Mouse (Mus musculus): ENCODE data around the gene Gyg. TPM values are rescaled to one million over a fixed set of nuclear protein-coding genes. Genes with fewer than 3 reads are reported as not detected.

Gene Gyg
- polyA plus RNA-seq (2015; fragmentation: Nextera tagmentation; extraction: Ambion mirVana), result 457 and 496 TPM in 2 replicates

DNA sequence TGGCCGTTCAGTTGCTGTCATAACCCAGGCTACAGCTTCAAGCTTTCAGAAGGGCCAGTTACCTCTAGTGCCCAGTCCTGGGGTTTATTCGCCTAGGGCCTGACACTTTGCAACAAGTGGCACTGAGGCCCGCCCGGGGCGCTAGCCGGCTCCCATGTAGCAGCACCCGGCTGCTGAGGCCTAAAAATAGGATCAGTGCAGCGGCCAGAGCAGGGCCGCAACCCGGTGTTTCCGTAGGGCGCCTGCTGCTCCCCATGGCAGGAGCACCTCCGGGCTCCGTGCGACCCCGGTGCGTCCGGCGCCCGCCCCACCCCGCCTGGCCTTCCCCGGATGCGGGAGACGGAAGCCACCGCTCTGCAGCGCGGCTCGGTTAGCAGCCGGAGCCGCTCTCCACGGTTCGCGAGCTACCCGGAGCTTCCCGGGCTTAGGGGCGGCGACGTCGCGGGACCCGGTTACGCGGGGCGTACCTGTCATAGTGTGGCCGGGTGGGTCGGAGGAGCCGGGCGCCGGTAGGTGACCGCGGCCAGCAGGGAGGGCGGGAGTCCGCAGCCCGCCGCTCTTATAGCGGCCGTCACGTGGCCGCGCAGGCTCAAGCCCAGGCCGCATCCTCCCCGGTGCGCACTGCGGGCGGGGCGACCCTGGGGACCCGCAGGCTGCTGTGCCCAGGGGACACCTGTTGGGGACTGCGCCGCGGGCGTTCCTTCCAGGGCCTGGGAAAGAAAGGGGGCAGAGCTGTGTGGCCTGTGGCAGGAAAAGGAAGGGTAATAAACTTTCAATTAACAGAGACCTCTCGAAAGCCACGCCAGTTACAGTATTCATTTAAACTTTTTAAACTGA is at the start of gene Gyg:
Gene Gyg (minus strand): TSS at position 787 of the 837 bp plus-strand sequence.
- Histone ChIP-seq H3K4me1 (ENCODE audit: control insufficient read depth, insufficient read depth, low read length) (peaks cover 10% of the 10 kb centered on the region; the same call in 1 of the 2 replicates), H3K27ac (ENCODE audit: low read length) (peak within 1 kb of the TSS; percentile 95), H3K9me3 (replicated peaks; ENCODE audit: control insufficient read depth, low read length) (peaks cover 6% of the 10 kb centered on the region), H3K27me3 (ENCODE audit: control insufficient read depth, insufficient read depth, low read length) (no peaks in the 10 kb centered on the region), H3K9ac (ENCODE audit: low read length) (peak within 1 kb of the TSS; percentile 96), H3K4me2 (ENCODE audit: low read depth, low read length) (peak within 1 kb of the TSS; percentile 80), H3K36me3 (ENCODE audit: control insufficient read depth, insufficient read depth) (peaks cover 4% of the 10 kb centered on the region; the same call in 1 of the 2 replicates), H3K4me3 (ENCODE audit: low read length) (peak within 1 kb of the TSS; percentile 84)
- ATAC-seq (replicated peaks; ENCODE audit: extremely low read depth, insufficient read depth, low FRiP score), result peak; percentile 95
- whole genome bisulfite sequencing, result under 1% methylated on average over 73 of the region's 73 CpGs

DNA sequence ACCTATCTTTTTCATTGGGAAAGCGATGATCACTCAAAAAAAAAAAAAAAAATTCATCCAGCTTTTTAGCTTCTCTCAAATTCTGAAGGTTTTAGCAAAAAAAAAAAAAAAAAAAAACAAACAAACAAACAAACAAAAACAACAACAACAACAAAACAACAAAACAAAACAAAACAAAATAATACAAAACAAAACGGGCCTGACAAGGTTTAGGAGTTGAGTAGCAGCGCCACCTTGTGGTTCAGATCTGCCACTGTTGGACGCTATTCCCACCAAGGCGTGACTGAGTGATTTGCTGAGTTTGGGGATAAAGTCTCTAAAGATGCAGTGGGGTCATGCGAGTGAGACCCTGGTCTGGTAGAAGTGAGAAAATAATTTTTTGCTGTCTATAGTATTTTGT is 43.8 kb upstream of the Gyg start:
- peaks cover 7% of the 10 kb centered on the region for H3K4me1 ChIP-seq (ENCODE audit: control insufficient read depth, insufficient read depth, low read length)
- H3K27me3 ChIP-seq (ENCODE audit: control insufficient read depth, insufficient read depth, low read length), result no peaks in the 10 kb centered on the region
- no peaks in the 10 kb centered on the region for H3K9me3 ChIP-seq (replicated peaks; ENCODE audit: control insufficient read depth, low read length)
- no peak overlapping the region for H3K4me2 ChIP-seq (ENCODE audit: low read depth, low read length)
- ATAC-seq (replicated peaks; ENCODE audit: extremely low read depth, insufficient read depth, low FRiP score), result no peak; the same call in 1 of the 2 replicates
- no peak overlapping the region for H3K27ac ChIP-seq (ENCODE audit: low read length)
- no peaks in the 10 kb centered on the region for H3K36me3 ChIP-seq (ENCODE audit: control insufficient read depth, insufficient read depth)
- H3K9ac ChIP-seq (ENCODE audit: low read length), result no peak overlapping the region
- WGBS, result 30% methylated on average over 6 of the region's 6 CpGs
- H3K4me3 ChIP-seq (ENCODE audit: low read length), result no peak overlapping the region

DNA sequence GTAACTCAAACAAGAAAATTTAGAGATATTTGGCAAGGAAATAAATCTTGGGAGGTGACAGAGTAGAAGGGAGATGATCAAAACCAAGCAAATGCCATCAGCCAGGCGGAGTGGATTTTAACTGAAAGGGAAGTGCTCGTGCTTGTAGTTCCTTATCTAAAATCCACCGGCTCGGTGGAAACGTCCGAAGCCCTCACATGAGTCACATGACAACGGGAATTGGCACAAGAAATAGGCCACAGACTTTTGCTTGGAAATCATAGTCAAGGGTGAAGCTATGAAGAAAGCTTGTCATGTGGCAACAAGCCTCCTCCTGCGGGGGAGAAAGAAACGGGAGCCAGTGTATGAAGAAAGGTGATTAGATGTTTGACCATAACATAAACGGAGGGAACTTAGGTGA is 42.8 kb upstream of the Gyg start:
- Histone ChIP-seq H3K27ac (ENCODE audit: low read length) (0 out of 2 replicates have a peak overlapping the region, but pooled peaks have one; percentile 23), H3K36me3 (ENCODE audit: control insufficient read depth, insufficient read depth) (no peaks in the 10 kb centered on the region), H3K4me2 (ENCODE audit: low read depth, low read length) (peak overlapping the region; percentile 42; the same call in 1 of the 2 replicates), H3K9ac (ENCODE audit: low read length) (peak overlapping the region; percentile 9; the same call in 1 of the 2 replicates), H3K4me1 (ENCODE audit: control insufficient read depth, insufficient read depth, low read length) (peaks cover 7% of the 10 kb centered on the region), H3K27me3 (ENCODE audit: control insufficient read depth, insufficient read depth, low read length) (no peaks in the 10 kb centered on the region), H3K9me3 (replicated peaks; ENCODE audit: control insufficient read depth, low read length) (no peaks in the 10 kb centered on the region), H3K4me3 (ENCODE audit: low read length) (no peak overlapping the region)
- ATAC-seq (replicated peaks; ENCODE audit: extremely low read depth, insufficient read depth, low FRiP score), result no peak
- WGBS, result 35% methylated on average over 10 of the region's 10 CpGs

DNA sequence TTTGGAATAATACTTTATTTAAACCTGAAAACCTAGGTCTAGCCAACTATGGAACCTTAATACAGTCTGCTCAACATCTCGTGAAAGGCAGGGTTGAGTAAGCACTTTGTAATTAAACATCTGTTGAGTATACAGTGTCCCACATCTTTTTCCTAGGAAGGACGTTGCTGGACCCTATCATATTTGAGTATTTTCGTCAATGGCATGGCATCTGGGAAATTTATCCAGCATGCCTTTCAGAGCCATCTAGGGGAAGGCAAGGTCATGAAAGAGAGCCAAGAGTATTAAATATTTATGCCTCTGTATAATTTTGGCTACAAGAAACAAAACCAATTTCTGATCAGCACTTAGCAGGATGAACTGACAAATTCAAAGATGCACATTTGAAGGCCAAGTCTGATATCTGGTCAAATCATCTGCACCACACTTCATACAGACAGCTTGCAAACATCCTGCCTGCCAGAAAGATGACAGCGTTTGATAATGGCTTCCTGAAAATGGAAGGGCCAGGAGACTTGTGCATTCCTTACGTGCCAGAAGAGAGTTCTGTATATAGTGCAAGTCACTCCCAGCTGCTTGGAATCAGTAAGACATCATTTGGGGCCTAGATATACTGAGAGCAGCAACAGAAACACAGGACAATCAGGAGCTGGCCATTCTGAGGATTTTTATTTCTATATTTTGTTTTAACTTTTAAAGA is 34.0 kb upstream of the Gyg start:
- H3K27me3 ChIP-seq (ENCODE audit: control insufficient read depth, insufficient read depth, low read length), result no peaks in the 10 kb centered on the region
- H3K27ac ChIP-seq (ENCODE audit: low read length), result peak overlapping the region; percentile 0
- peak; percentile 69; the same call in 1 of the 2 replicates for ATAC-seq (replicated peaks; ENCODE audit: extremely low read depth, insufficient read depth, low FRiP score)
- no peak overlapping the region for H3K9ac ChIP-seq (ENCODE audit: low read length)
- peaks cover 5% of the 10 kb centered on the region for H3K4me1 ChIP-seq (ENCODE audit: control insufficient read depth, insufficient read depth, low read length)
- no peaks in the 10 kb centered on the region for H3K36me3 ChIP-seq (ENCODE audit: control insufficient read depth, insufficient read depth)
- H3K4me3 ChIP-seq (ENCODE audit: low read length), result no peak overlapping the region
- WGBS, result 16% methylated on average over 5 of the region's 5 CpGs
- H3K9me3 ChIP-seq (replicated peaks; ENCODE audit: control insufficient read depth, low read length), result no peaks in the 10 kb centered on the region
- no peak overlapping the region for H3K4me2 ChIP-seq (ENCODE audit: low read depth, low read length)

DNA sequence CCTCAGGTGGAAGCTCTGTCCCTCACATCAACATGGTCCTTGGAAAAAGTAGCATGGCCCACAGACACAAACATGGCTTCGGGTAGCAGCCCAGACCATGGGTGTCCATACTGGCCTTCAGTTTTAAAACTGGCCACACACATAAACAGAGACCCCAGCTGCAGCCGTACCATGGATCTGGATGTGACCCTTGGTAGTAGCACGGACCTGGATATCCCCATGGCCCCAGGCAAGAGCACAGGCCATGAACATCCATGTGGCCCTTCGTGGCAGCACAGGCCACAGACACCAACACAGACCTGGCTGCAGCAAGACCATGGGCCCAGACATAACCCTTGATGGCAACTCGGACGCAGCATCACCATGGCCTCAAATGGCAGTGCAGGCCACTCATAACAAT is 17.3 kb upstream of the Gyg start:
- H3K9ac ChIP-seq (ENCODE audit: low read length), result no peak overlapping the region
- H3K27ac ChIP-seq (ENCODE audit: low read length), result no peak overlapping the region
- no peaks in the 10 kb centered on the region for H3K36me3 ChIP-seq (ENCODE audit: control insufficient read depth, insufficient read depth)
- no peaks in the 10 kb centered on the region for H3K4me1 ChIP-seq (ENCODE audit: control insufficient read depth, insufficient read depth, low read length)
- ATAC-seq (replicated peaks; ENCODE audit: extremely low read depth, insufficient read depth, low FRiP score), result no peak
- no peaks in the 10 kb centered on the region for H3K9me3 ChIP-seq (replicated peaks; ENCODE audit: control insufficient read depth, low read length)
- H3K4me2 ChIP-seq (ENCODE audit: low read depth, low read length), result no peak overlapping the region
- no peaks in the 10 kb centered on the region for H3K27me3 ChIP-seq (ENCODE audit: control insufficient read depth, insufficient read depth, low read length)
- no peak overlapping the region for H3K4me3 ChIP-seq (ENCODE audit: low read length)
- WGBS, result 91% methylated on average over 6 of the region's 6 CpGs

DNA sequence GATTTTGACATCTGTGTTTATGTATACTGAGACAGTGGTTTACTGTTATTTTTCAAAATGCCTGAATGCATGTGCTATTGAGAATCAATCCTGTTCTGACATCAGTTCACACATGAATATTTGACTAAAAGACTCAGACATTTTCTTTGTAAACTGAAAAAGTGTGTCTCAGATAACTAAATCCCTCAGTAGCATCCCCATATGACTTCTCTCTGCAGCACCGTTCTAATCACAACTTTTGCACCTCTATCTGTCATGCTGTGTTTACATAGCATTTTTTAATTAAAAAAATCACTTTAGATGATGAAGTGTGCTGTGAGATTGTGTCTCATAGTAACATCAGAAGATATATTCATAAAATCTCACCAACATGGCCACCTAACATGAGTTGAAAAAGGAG is 12.4 kb upstream of the Gyg start:
- H3K4me2 ChIP-seq (ENCODE audit: low read depth, low read length), result no peak overlapping the region
- WGBS, result 63% methylated on average over 1 of the region's 1 CpGs
- H3K4me1 ChIP-seq (ENCODE audit: control insufficient read depth, insufficient read depth, low read length), result no peaks in the 10 kb centered on the region
- no peak overlapping the region for H3K27ac ChIP-seq (ENCODE audit: low read length)
- H3K9me3 ChIP-seq (replicated peaks; ENCODE audit: control insufficient read depth, low read length), result no peaks in the 10 kb centered on the region
- ATAC-seq (replicated peaks; ENCODE audit: extremely low read depth, insufficient read depth, low FRiP score), result no peak
- no peak overlapping the region for H3K4me3 ChIP-seq (ENCODE audit: low read length)
- no peak overlapping the region for H3K9ac ChIP-seq (ENCODE audit: low read length)
- H3K36me3 ChIP-seq (ENCODE audit: control insufficient read depth, insufficient read depth), result no peaks in the 10 kb centered on the region
- H3K27me3 ChIP-seq (ENCODE audit: control insufficient read depth, insufficient read depth, low read length), result no peaks in the 10 kb centered on the region

DNA sequence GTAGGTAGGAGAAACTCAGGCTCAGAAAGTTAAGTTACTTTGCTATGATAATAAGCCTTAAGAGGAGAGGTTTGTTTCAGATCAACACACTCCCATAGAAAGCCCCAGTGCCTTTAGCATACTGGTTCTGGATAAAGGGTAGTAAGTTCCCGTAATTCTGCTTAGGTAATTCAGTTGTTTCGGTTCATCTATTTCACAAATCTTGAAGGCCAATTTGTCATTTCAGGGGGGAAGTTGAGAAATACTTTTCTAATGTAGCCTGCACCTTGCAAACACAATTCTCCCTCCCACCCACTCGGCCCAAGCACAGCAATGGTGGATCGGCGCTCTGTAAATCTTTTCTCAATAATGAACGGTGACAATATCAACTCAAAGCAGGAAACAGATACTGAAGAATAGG is 359 bp upstream of the Gyg start:
- Histone ChIP-seq H3K4me2 (ENCODE audit: low read depth, low read length) (peak overlapping the region; percentile 80), H3K9me3 (replicated peaks; ENCODE audit: control insufficient read depth, low read length) (peaks cover 9% of the 10 kb centered on the region), H3K27ac (ENCODE audit: low read length) (peak overlapping the region; percentile 95), H3K27me3 (ENCODE audit: control insufficient read depth, insufficient read depth, low read length) (no peaks in the 10 kb centered on the region), H3K4me3 (ENCODE audit: low read length) (peak overlapping the region; percentile 84), H3K9ac (ENCODE audit: low read length) (peak overlapping the region; percentile 96), H3K4me1 (ENCODE audit: control insufficient read depth, insufficient read depth, low read length) (peaks cover 5% of the 10 kb centered on the region; the same call in 1 of the 2 replicates), H3K36me3 (ENCODE audit: control insufficient read depth, insufficient read depth) (no peaks in the 10 kb centered on the region)
- WGBS, result 67% methylated on average over 6 of the region's 6 CpGs
- ATAC-seq (replicated peaks; ENCODE audit: extremely low read depth, insufficient read depth, low FRiP score), result no peak

DNA sequence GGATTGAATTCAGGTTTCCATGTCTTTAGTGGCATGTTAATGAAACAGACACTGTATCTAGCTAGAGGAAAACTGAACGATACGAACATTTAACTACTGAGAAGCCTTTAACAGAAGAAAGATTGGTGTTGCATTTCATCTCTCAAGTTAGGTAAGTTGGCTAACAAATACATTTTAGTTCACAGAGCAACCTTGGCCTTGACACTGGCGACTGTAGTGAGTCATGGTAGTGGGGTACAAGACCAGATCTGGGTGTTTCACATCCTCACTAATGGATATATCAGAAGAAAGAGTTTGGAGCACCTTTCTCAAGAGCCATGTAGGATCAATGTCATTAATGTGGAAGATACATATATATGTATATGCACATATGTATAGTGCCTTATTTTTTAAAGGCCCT is 3.5 kb downstream of the Gyg start:
- 69% methylated on average over 3 of the region's 3 CpGs for WGBS
- Histone ChIP-seq H3K27me3 (ENCODE audit: control insufficient read depth, insufficient read depth, low read length) (no peaks in the 10 kb centered on the region), H3K4me2 (ENCODE audit: low read depth, low read length) (peak overlapping the region; percentile 25; the same call in 1 of the 2 replicates), H3K36me3 (ENCODE audit: control insufficient read depth, insufficient read depth) (peaks cover 13% of the 10 kb centered on the region), H3K4me3 (ENCODE audit: low read length) (no peak overlapping the region), H3K4me1 (ENCODE audit: control insufficient read depth, insufficient read depth, low read length) (peaks cover 28% of the 10 kb centered on the region), H3K27ac (ENCODE audit: low read length) (no peak overlapping the region), H3K9me3 (replicated peaks; ENCODE audit: control insufficient read depth, low read length) (no peaks in the 10 kb centered on the region), H3K9ac (ENCODE audit: low read length) (no peak overlapping the region; the same call in 1 of the 2 replicates)
- no peak for ATAC-seq (replicated peaks; ENCODE audit: extremely low read depth, insufficient read depth, low FRiP score)

DNA sequence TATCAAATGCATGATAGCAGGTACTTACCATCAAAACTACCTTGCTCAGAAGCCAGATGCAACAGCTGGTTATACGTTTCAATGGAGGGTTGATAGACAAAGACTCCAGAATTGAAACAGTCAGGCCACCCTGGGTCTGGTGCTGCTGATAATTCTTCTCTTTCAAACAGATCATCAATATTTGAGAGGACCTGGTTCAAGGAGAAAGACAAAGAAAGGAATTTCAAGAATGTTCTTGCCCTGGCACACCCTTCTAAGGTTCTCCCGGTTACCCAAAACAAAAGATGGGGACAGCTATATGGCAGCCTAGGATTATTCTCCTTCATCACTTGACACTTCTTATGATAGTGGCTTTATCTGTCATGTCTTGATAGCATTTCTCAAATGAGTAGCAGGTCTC is 4.6 kb downstream of the Gyg start:
- Histone ChIP-seq H3K9me3 (replicated peaks; ENCODE audit: control insufficient read depth, low read length) (no peaks in the 10 kb centered on the region), H3K4me2 (ENCODE audit: low read depth, low read length) (peak overlapping the region; percentile 0; the same call in 1 of the 2 replicates), H3K27me3 (ENCODE audit: control insufficient read depth, insufficient read depth, low read length) (no peaks in the 10 kb centered on the region), H3K36me3 (ENCODE audit: control insufficient read depth, insufficient read depth) (peaks cover 13% of the 10 kb centered on the region), H3K4me1 (ENCODE audit: control insufficient read depth, insufficient read depth, low read length) (peaks cover 30% of the 10 kb centered on the region), H3K27ac (ENCODE audit: low read length) (peak overlapping the region; percentile 33), H3K4me3 (ENCODE audit: low read length) (no peak overlapping the region), H3K9ac (ENCODE audit: low read length) (no peak overlapping the region)
- 37% methylated on average over 2 of the region's 2 CpGs for WGBS
- ATAC-seq (replicated peaks; ENCODE audit: extremely low read depth, insufficient read depth, low FRiP score), result no peak
